Mouse (Mus musculus): ENCODE results near the gene Ggt1. TPM values are rescaled to one million over a fixed set of nuclear protein-coding genes. Genes with fewer than 3 reads are reported as not detected.

Gene Ggt1
- total and polyA plus RNA-seq, 3 experiments: 1.3 to 3.8 (median 2.1) TPM

GRCm38 (mm10) chr10:75607253-75607652 is 45.8 kb downstream of the Ggt1 start:
- dilution Hi-C loops (cut with MboI; ENCODE audit: extremely low pct_ligation_motif_present, extremely low pct_unique_long_range_greater_than_20kb, low sequenced_read_pairs) (no loop called here), in situ Hi-C loops (cut with MboI; ENCODE audit: low pct_ligation_motif_present, low pct_unique_long_range_greater_than_20kb, low sequenced_read_pairs) (no loop called here)
- no peak overlapping the region for H3K4me2 ChIP-seq (ENCODE audit: insufficient read depth, low read depth, poor library complexity, severe bottlenecking)
- H3K4me3 ChIP-seq (replicated peaks in 1 of 3; ENCODE audit: low read depth in 2 of 3, low read length in 2 of 3, poor library complexity in 1 of 3): no peak overlapping the region
- H3K9me3 ChIP-seq (replicated peaks; ENCODE audit: low read length): no peaks in the 10 kb centered on the region
- no peak for TF ChIP-seq POLR2AphosphoS2 (IDR thresholded peaks at IDR 0.05; ENCODE audit: low read depth, low read length)
- 0 out of 2 replicates have a peak, but pooled peaks have one; percentile 62 for TF ChIP-seq TBP (conservative IDR thresholded peaks at IDR 0.05; ENCODE audit: low read depth, low read length)
- no peaks in the 10 kb centered on the region for H3K36me3 ChIP-seq (replicated peaks in 1 of 2; ENCODE audit: control insufficient read depth in 1 of 2, insufficient read depth in 1 of 2, low read length in 1 of 2)
- no peaks in the 10 kb centered on the region for H3K27me3 ChIP-seq (replicated peaks)
- peaks cover 0 to 10% of the 10 kb centered on the region in 2 experiments; a peak in 1 of 4 replicates for H3K4me1 ChIP-seq (ENCODE audit: control insufficient read depth in 1 of 2, insufficient read depth in 2 of 2)
- H3K9ac ChIP-seq (ENCODE audit: insufficient read depth, low read depth): no peak overlapping the region
- DNase-seq (ENCODE audit: extremely low read depth): no peak
- H3K79me2 ChIP-seq (replicated peaks; ENCODE audit: control insufficient read depth, extremely low read depth, insufficient read depth, poor library complexity, severe bottlenecking): no peaks in the 10 kb centered on the region
- H3K27ac ChIP-seq (ENCODE audit: insufficient read depth, low read depth): no peak overlapping the region

- Histone ChIP-seq H3K9ac (ENCODE audit: insufficient read depth, low read depth) (no peak overlapping the region), H3K27ac (ENCODE audit: insufficient read depth, low read depth) (no peak overlapping the region), H3K79me2 (replicated peaks; ENCODE audit: control insufficient read depth, extremely low read depth, insufficient read depth, poor library complexity, severe bottlenecking) (no peaks in the 10 kb centered on the region), H3K4me2 (ENCODE audit: insufficient read depth, low read depth, poor library complexity, severe bottlenecking) (no peak overlapping the region), H3K4me1 (ENCODE audit: control insufficient read depth in 1 of 2, insufficient read depth in 2 of 2) (peaks cover 0 to 10% of the 10 kb centered on the region in 2 experiments; a peak in 1 of 4 replicates), H3K36me3 (replicated peaks in 1 of 2; ENCODE audit: control insufficient read depth in 1 of 2, insufficient read depth in 1 of 2, low read length in 1 of 2) (no peaks in the 10 kb centered on the region), H3K27me3 (replicated peaks) (no peaks in the 10 kb centered on the region), H3K4me3 (replicated peaks in 1 of 3; ENCODE audit: low read depth in 2 of 3, low read length in 2 of 3, poor library complexity in 1 of 3) (no peak overlapping the region), H3K9me3 (replicated peaks; ENCODE audit: low read length) (no peaks in the 10 kb centered on the region)
- in situ Hi-C loops (cut with MboI; ENCODE audit: low pct_ligation_motif_present, low pct_unique_long_range_greater_than_20kb, low sequenced_read_pairs): no loop called here
- no peak for DNase-seq (ENCODE audit: extremely low read depth)
- dilution Hi-C loops (cut with MboI; ENCODE audit: extremely low pct_ligation_motif_present, extremely low pct_unique_long_range_greater_than_20kb, low sequenced_read_pairs): no loop called here
- TF ChIP-seq IRF4 (IDR thresholded peaks at IDR 0.05; ENCODE audit: low read depth, low read length) (no peak), ZNF384 (IDR thresholded peaks at IDR 0.05; ENCODE audit: low read depth, low read length) (no peak), ZMIZ1 (IDR thresholded peaks at IDR 0.05; ENCODE audit: low read depth, low read length) (no peak), SIN3A (IDR thresholded peaks at IDR 0.05; ENCODE audit: low read length) (no peak), TBP (conservative IDR thresholded peaks at IDR 0.05; ENCODE audit: low read depth, low read length) (no peak), SMC3 (IDR thresholded peaks at IDR 0.05; ENCODE audit: low read depth, low read length) (no peak), E2F4 (IDR thresholded peaks at IDR 0.05; ENCODE audit: insufficient replicate concordance, low read depth, low read length) (no peak), GABPA (IDR thresholded peaks at IDR 0.05; ENCODE audit: insufficient replicate concordance, low read depth, low read length) (no peak), CHD2 (IDR thresholded peaks at IDR 0.05; ENCODE audit: low read length) (no peak), RAD21 (IDR thresholded peaks at IDR 0.05; ENCODE audit: low read depth, low read length) (no peak)
Observed at GRCm38 (mm10) chr10:75608975-75609374, 47.6 kb downstream of the Ggt1 start.

- H3K79me2 ChIP-seq (replicated peaks; ENCODE audit: control insufficient read depth, extremely low read depth, insufficient read depth, poor library complexity, severe bottlenecking): no peaks in the 10 kb centered on the region
- no peaks in the 10 kb centered on the region for H3K9me3 ChIP-seq (replicated peaks; ENCODE audit: low read length)
- dilution Hi-C loops (cut with MboI; ENCODE audit: extremely low pct_ligation_motif_present, extremely low pct_unique_long_range_greater_than_20kb, low sequenced_read_pairs): no loop called here
- H3K27ac ChIP-seq (ENCODE audit: insufficient read depth, low read depth): no peak overlapping the region
- no peaks in the 10 kb centered on the region for H3K27me3 ChIP-seq (replicated peaks)
- 0 out of 4 replicates have a peak, but pooled peaks cover 0 to 3% of the 10 kb centered on the region in 2 experiments for H3K4me1 ChIP-seq (ENCODE audit: control insufficient read depth in 1 of 2, insufficient read depth in 2 of 2)
- no peak overlapping the region for H3K4me2 ChIP-seq (ENCODE audit: insufficient read depth, low read depth, poor library complexity, severe bottlenecking)
- H3K4me3 ChIP-seq (replicated peaks in 1 of 3; ENCODE audit: low read depth in 2 of 3, low read length in 2 of 3, poor library complexity in 1 of 3): no peak overlapping the region
- in situ Hi-C loops (cut with MboI; ENCODE audit: low pct_ligation_motif_present, low pct_unique_long_range_greater_than_20kb, low sequenced_read_pairs): no loop called here
- DNase-seq (ENCODE audit: extremely low read depth): no peak
- TF ChIP-seq POLR2AphosphoS2 (IDR thresholded peaks at IDR 0.05; ENCODE audit: low read depth, low read length): no peak
- no peak for TF ChIP-seq SIN3A (IDR thresholded peaks at IDR 0.05; ENCODE audit: low read length)
- TF ChIP-seq SMC3 (IDR thresholded peaks at IDR 0.05; ENCODE audit: low read depth, low read length): no peak
- no peak for TF ChIP-seq PAX5 (IDR thresholded peaks at IDR 0.05; ENCODE audit: low read length)
- TF ChIP-seq MEF2A (IDR thresholded peaks at IDR 0.05; ENCODE audit: borderline replicate concordance, low read depth, low read length): no peak
- TF ChIP-seq MYC (IDR thresholded peaks at IDR 0.05; ENCODE audit: low read depth, low read length): no peak
- TF ChIP-seq POLR2A (IDR thresholded peaks at IDR 0.05; ENCODE audit: low read depth, low read length): no peak
- no peak for TF ChIP-seq ETS1 (conservative IDR thresholded peaks at IDR 0.05; ENCODE audit: low read depth, low read length)
- no peak for TF ChIP-seq TCF12 (IDR thresholded peaks at IDR 0.05; ENCODE audit: low read depth, low read length)
- no peak for TF ChIP-seq KAT2A (IDR thresholded peaks at IDR 0.05; ENCODE audit: insufficient replicate concordance, low read length)
- TF ChIP-seq ZKSCAN1 (IDR thresholded peaks at IDR 0.05; ENCODE audit: borderline replicate concordance, low read depth, low read length): no peak
- TF ChIP-seq EP300 (IDR thresholded peaks at IDR 0.05; ENCODE audit: low read length): no peak
- no peak for TF ChIP-seq MAX (IDR thresholded peaks at IDR 0.05; ENCODE audit: low read length)
- TF ChIP-seq E2F4 (IDR thresholded peaks at IDR 0.05; ENCODE audit: insufficient replicate concordance, low read depth, low read length): no peak
- no peak for TF ChIP-seq UBTF (IDR thresholded peaks at IDR 0.05; ENCODE audit: low read depth, low read length)
- TF ChIP-seq ZMIZ1 (IDR thresholded peaks at IDR 0.05; ENCODE audit: low read depth, low read length): no peak
- no peak overlapping the region for H3K9ac ChIP-seq (ENCODE audit: insufficient read depth, low read depth)
- H3K36me3 ChIP-seq (replicated peaks in 1 of 2; ENCODE audit: control insufficient read depth in 1 of 2, insufficient read depth in 1 of 2, low read length in 1 of 2): no peaks in the 10 kb centered on the region
Observed at GRCm38 (mm10) chr10:75610486-75610885, 49.1 kb downstream of the Ggt1 start.
